Mouse (Mus musculus) kidney, adult 2 months (tissue): ENCODE data around the gene Scrn1. TPM values are rescaled to one million over a fixed set of nuclear protein-coding genes. Genes with fewer than 3 reads are reported as not detected.

ENCODE experiments used
- DNase-seq: peaks from one replicate; pipeline ENCODE4 v3.0.0; 2021
- H3K27ac ChIP-seq: fragments of 200-500 bp; 2 replicates; pipeline ENCODE4 v1.5.1; 2012; ENCODE audit warnings: low read depth, low read length, control low read depth, inconsistent platforms; ENCODE audit not compliant: insufficient read depth
- H3K27me3 ChIP-seq: fragments of 200-500 bp; replicated peaks from 2 replicates; pipeline ENCODE4 v1.6.1; 2012; ENCODE audit warnings: mild to moderate bottlenecking, moderate library complexity, low read length, inconsistent platforms; ENCODE audit not compliant: control insufficient read depth, insufficient read depth
- H3K36me3 ChIP-seq: fragments of 200-500 bp; 2 replicates; pipeline ENCODE4 v1.6.1; 2012; ENCODE audit warnings: mild to moderate bottlenecking, moderate library complexity, low read length, inconsistent platforms; ENCODE audit not compliant: control insufficient read depth, insufficient read depth
- H3K4me1 ChIP-seq: fragments of 200-500 bp; 2 replicates; pipeline ENCODE4 v1.6.1; 2011; ENCODE audit warnings: low read length; ENCODE audit not compliant: control insufficient read depth, insufficient read depth
- H3K4me3 ChIP-seq: fragments of 200-500 bp; 2 replicates; pipeline ENCODE4 v1.5.1; 2011; ENCODE audit warnings: mild to moderate bottlenecking, low read depth, low read length, control low read depth; ENCODE audit not compliant: insufficient read depth
- CTCF ChIP-seq: fragments of 200-500 bp; conservative IDR thresholded peaks from 2 replicates; pipeline ENCODE4 v1.5.1; 2011; ENCODE audit warnings: low read depth, mild to moderate bottlenecking, control low read depth, low read length, moderate library complexity, mixed read lengths; ENCODE audit not compliant: insufficient read depth, insufficient read length
- POLR2A ChIP-seq: fragments of 200-500 bp; IDR thresholded peaks from one replicate; pipeline ENCODE4 v1.6.1; 2011; ENCODE audit warnings: low read depth, low read length, control low read depth
- WGBS: fragments of 180-500 bp; shearing (Covaris S2); methylation state at CpG from one replicate; pipeline ENCODE4 v1.1.7; 2018; 5-methylcytosine and 5-hydroxymethylcytosine counted together
- polyA plus RNA-seq: library from polyadenylated mRNA; depleted of rRNA; stranded (reverse); fragments of >200 nt; gene quantifications from 2 replicates; pipeline ENCODE4 v1.2.3, GENCODE M21; 2012

Scrn1 gene
- polyA plus RNA-seq, 1 experiment: 2.6 TPM

GRCm38 (mm10) chr6:54542836-54543235 is 23.5 kb downstream of the Scrn1 start:
- no peak for DNase-seq
- Histone ChIP-seq H3K4me3 (no peak overlapping the region), H3K4me1 (no peaks in the 10 kb centered on the region), H3K27ac (no peak overlapping the region), H3K36me3 (no peaks in the 10 kb centered on the region), H3K27me3 (no peaks in the 10 kb centered on the region)
- WGBS: 87% methylated on average over 7 of the region's 7 CpGs
- TF ChIP-seq POLR2A (no peak), CTCF (no peak)

- H3K27ac ChIP-seq: no peak overlapping the region
- H3K27me3 ChIP-seq: no peaks in the 10 kb centered on the region
- 74% methylated on average over 9 of the region's 9 CpGs for WGBS
- DNase-seq: no peak
- H3K4me1 ChIP-seq: no peaks in the 10 kb centered on the region
- H3K4me3 ChIP-seq: no peak overlapping the region
- no peaks in the 10 kb centered on the region for H3K36me3 ChIP-seq
- TF ChIP-seq POLR2A: no peak
- TF ChIP-seq CTCF: no peak
These were observed 25.9 kb downstream of the Scrn1 start for GRCm38 (mm10) chr6:54540252-54540887.

GRCm38 (mm10) chr6:54539396-54539795 is 26.9 kb downstream of the Scrn1 start:
- DNase-seq: no peak
- TF ChIP-seq CTCF: no peak
- TF ChIP-seq POLR2A: no peak
- 88% methylated on average over 7 of the region's 7 CpGs for WGBS

GRCm38 (mm10) chr6:54538773-54539173 is 27.5 kb downstream of the Scrn1 start:
- DNase-seq: no peak
- Histone ChIP-seq H3K36me3 (no peaks in the 10 kb centered on the region), H3K4me1 (no peaks in the 10 kb centered on the region), H3K4me3 (no peak overlapping the region), H3K27me3 (no peaks in the 10 kb centered on the region), H3K27ac (no peak overlapping the region)
- 60% methylated on average over 3 of the region's 3 CpGs for WGBS
- TF ChIP-seq POLR2A: no peak
- no peak for TF ChIP-seq CTCF

More at GRCm38 (mm10) chr6:54539396-54539795, 26.9 kb downstream of the Scrn1 start:
- no peaks in the 10 kb centered on the region for H3K36me3 ChIP-seq
- no peak overlapping the region for H3K4me3 ChIP-seq
- no peaks in the 10 kb centered on the region for H3K27me3 ChIP-seq
- no peak overlapping the region for H3K27ac ChIP-seq
- H3K4me1 ChIP-seq: no peaks in the 10 kb centered on the region

- H3K4me1 ChIP-seq: no peaks in the 10 kb centered on the region
- H3K27ac ChIP-seq: no peak overlapping the region
- H3K4me3 ChIP-seq: no peak overlapping the region
- WGBS: 85% methylated on average over 7 of the region's 7 CpGs
- no peak for TF ChIP-seq POLR2A
- no peak for TF ChIP-seq CTCF
- no peaks in the 10 kb centered on the region for H3K27me3 ChIP-seq
- no peaks in the 10 kb centered on the region for H3K36me3 ChIP-seq
- DNase-seq: no peak
These were observed 29.2 kb downstream of the Scrn1 start for GRCm38 (mm10) chr6:54537053-54537452.

- no peaks in the 10 kb centered on the region for H3K36me3 ChIP-seq
- DNase-seq: no peak
- TF ChIP-seq POLR2A (no peak), CTCF (no peak)
- 87% methylated on average over 4 of the region's 4 CpGs for WGBS
- no peak overlapping the region for H3K27ac ChIP-seq
- no peaks in the 10 kb centered on the region for H3K4me1 ChIP-seq
- no peak overlapping the region for H3K4me3 ChIP-seq
- H3K27me3 ChIP-seq: no peaks in the 10 kb centered on the region
These were observed 30.8 kb downstream of the Scrn1 start for GRCm38 (mm10) chr6:54535485-54535884.

GRCm38 (mm10) chr6:54531048-54531481 is 35.2 kb downstream of the Scrn1 start:
- WGBS: 68% methylated on average over 8 of the region's 8 CpGs

More at GRCm38 (mm10) chr6:54531048-54531481, 35.2 kb downstream of the Scrn1 start:
- no peaks in the 10 kb centered on the region for H3K27me3 ChIP-seq
- TF ChIP-seq CTCF: no peak
- TF ChIP-seq POLR2A: no peak
- no peak for DNase-seq
- no peaks in the 10 kb centered on the region for H3K4me1 ChIP-seq
- no peak overlapping the region for H3K27ac ChIP-seq
- H3K4me3 ChIP-seq: no peak overlapping the region
- H3K36me3 ChIP-seq: no peaks in the 10 kb centered on the region
